Mouse (Mus musculus) forebrain, embryonic 14.5 days (tissue): ENCODE measurements around the gene Bhlhe40. TPM values are rescaled to one million over a fixed set of nuclear protein-coding genes. Genes with fewer than 3 reads are reported as not detected.

ENCODE experiments used
- ATAC-seq: fragments of 200-750 bp; cut with Nextera tagmentation; 2 replicates; pipeline ENCODE4 v1.8.0; 2017; ENCODE audit warnings: mild to moderate bottlenecking, moderate library complexity
- DNase-seq: peaks from one replicate; pipeline ENCODE4 v3.0.0-alpha.2; 2015; ENCODE audit warnings: low spot score
- H3K27ac ChIP-seq: fragments of 300-500 bp; sonication (generic); 2 replicates; pipeline ENCODE4 v1.5.1; 2014; ENCODE audit warnings: low read depth, mild to moderate bottlenecking, control low read depth, low read length, moderate library complexity
- H3K27me3 ChIP-seq: fragments of 300-500 bp; sonication (generic); replicated peaks from 2 replicates; pipeline ENCODE4 v1.6.1; 2014; ENCODE audit warnings: low read length, control low read depth, mixed read lengths; ENCODE audit not compliant: control insufficient read depth, insufficient read depth
- H3K36me3 ChIP-seq: fragments of 300-500 bp; sonication (generic); 2 replicates; pipeline ENCODE4 v1.6.1; 2014; ENCODE audit warnings: low read length, control low read depth; ENCODE audit not compliant: control insufficient read depth, insufficient read depth
- H3K4me1 ChIP-seq: fragments of 300-500 bp; sonication (generic); 2 replicates; pipeline ENCODE4 v1.6.1; 2014; ENCODE audit warnings: antibody characterized with exemption, low read length, control low read depth; ENCODE audit not compliant: control insufficient read depth, insufficient read depth
- H3K4me2 ChIP-seq: fragments of 300-500 bp; sonication (generic); 2 replicates; pipeline ENCODE4 v1.6.1; 2014; ENCODE audit warnings: mild to moderate bottlenecking, control low read depth, low read length
- H3K4me3 ChIP-seq: fragments of 300-500 bp; sonication (generic); 2 replicates; pipeline ENCODE4 v1.5.1; 2014; ENCODE audit warnings: low read depth, low read length, control low read depth
- H3K9ac ChIP-seq: fragments of 300-500 bp; sonication (generic); 2 replicates; pipeline ENCODE4 v1.6.1; 2014; ENCODE audit warnings: mild to moderate bottlenecking, low read length, control low read depth, moderate library complexity
- H3K9me3 ChIP-seq: fragments of 300-500 bp; sonication (generic); replicated peaks from 2 replicates; pipeline ENCODE4 v1.6.1; 2016; ENCODE audit warnings: low read length, control low read depth, mixed read lengths; ENCODE audit not compliant: control insufficient read depth
- WGBS: fragments of 180-500 bp; shearing (Covaris S2); extraction: QIAGEN DNeasy Blood & Tissue Kit; methylation state at CpG from one replicate; pipeline ENCODE4 v1.1.7; 2014; 5-methylcytosine and 5-hydroxymethylcytosine counted together
- polyA plus RNA-seq: library from polyadenylated mRNA; unstranded; fragments of >200 nt; fragmentation: Nextera tagmentation; extraction: Ambion mirVana; gene quantifications from 2 replicates; pipeline ENCODE4 v1.2.1, GENCODE M21; 2014

Gene Bhlhe40
- 5.0 and 6.7 TPM in 2 replicates for polyA plus RNA-seq

- H3K9ac ChIP-seq = peak within 1 kb of the TSS; percentile 71
- peak; percentile 76 for ATAC-seq
- H3K4me1 ChIP-seq = peaks cover 17% of the 10 kb centered on the region; the same call in 1 of the 2 replicates
- H3K9me3 ChIP-seq = no peaks in the 10 kb centered on the region
- DNase-seq = peak; percentile 86
- peak within 1 kb of the TSS; percentile 89 for H3K27ac ChIP-seq
- H3K27me3 ChIP-seq = no peaks in the 10 kb centered on the region
- H3K4me3 ChIP-seq = peak within 1 kb of the TSS; percentile 52
- under 1% methylated on average over 25 of the region's 43 CpGs for WGBS
- H3K4me2 ChIP-seq = peak within 1 kb of the TSS; percentile 100
- H3K36me3 ChIP-seq = 0 out of 2 replicates have a peak, but pooled peaks cover 3% of the 10 kb centered on the region
Observed at GRCm38 (mm10) chr6:108660206-108660877, at the start of gene Bhlhe40. Bhlhe40 (plus strand) TSS chr6:108660629.

GRCm38 (mm10) chr6:108611663-108612062 is 48.8 kb upstream of the Bhlhe40 start:
- Histone ChIP-seq H3K4me2 (no peak overlapping the region), H3K27ac (no peak overlapping the region), H3K4me1 (no peaks in the 10 kb centered on the region), H3K36me3 (no peaks in the 10 kb centered on the region), H3K4me3 (no peak overlapping the region), H3K27me3 (no peaks in the 10 kb centered on the region), H3K9ac (no peak overlapping the region), H3K9me3 (no peaks in the 10 kb centered on the region)
- DNase-seq (peak; percentile 23), ATAC-seq (no peak)
- WGBS = 84% methylated on average over 3 of the region's 3 CpGs

- no peaks in the 10 kb centered on the region for H3K9me3 ChIP-seq
- 91% methylated on average over 10 of the region's 10 CpGs for WGBS
- ATAC-seq = no peak
Observed at GRCm38 (mm10) chr6:108618025-108618424, 42.4 kb upstream of the Bhlhe40 start.

GRCm38 (mm10) chr6:108623028-108623565 is 37.3 kb upstream of the Bhlhe40 start:
- no peak for DNase-seq
- WGBS = 71% methylated on average over 4 of the region's 4 CpGs

More at GRCm38 (mm10) chr6:108618025-108618424, 42.4 kb upstream of the Bhlhe40 start:
- no peaks in the 10 kb centered on the region for H3K36me3 ChIP-seq
- no peak overlapping the region for H3K4me2 ChIP-seq
- H3K4me3 ChIP-seq = no peak overlapping the region
- DNase-seq = no peak
- no peak overlapping the region for H3K9ac ChIP-seq
- H3K27me3 ChIP-seq = no peaks in the 10 kb centered on the region
- no peaks in the 10 kb centered on the region for H3K4me1 ChIP-seq
- H3K27ac ChIP-seq = no peak overlapping the region

GRCm38 (mm10) chr6:108624915-108625314 is 35.5 kb upstream of the Bhlhe40 start:
- 90% methylated on average over 4 of the region's 4 CpGs for WGBS
- DNase-seq (no peak), ATAC-seq (no peak)
- no peak overlapping the region for H3K4me3 ChIP-seq
- H3K4me2 ChIP-seq = no peak overlapping the region
- no peak overlapping the region for H3K9ac ChIP-seq
- no peaks in the 10 kb centered on the region for H3K27me3 ChIP-seq
- no peak overlapping the region for H3K27ac ChIP-seq
- no peaks in the 10 kb centered on the region for H3K36me3 ChIP-seq
- H3K9me3 ChIP-seq = no peaks in the 10 kb centered on the region
- no peaks in the 10 kb centered on the region for H3K4me1 ChIP-seq

More at GRCm38 (mm10) chr6:108623028-108623565, 37.3 kb upstream of the Bhlhe40 start:
- Histone ChIP-seq H3K27ac (no peak overlapping the region), H3K4me2 (no peak overlapping the region), H3K9ac (no peak overlapping the region), H3K36me3 (no peaks in the 10 kb centered on the region), H3K9me3 (no peaks in the 10 kb centered on the region), H3K27me3 (no peaks in the 10 kb centered on the region), H3K4me3 (no peak overlapping the region), H3K4me1 (no peaks in the 10 kb centered on the region)
- ATAC-seq = no peak

DNA sequence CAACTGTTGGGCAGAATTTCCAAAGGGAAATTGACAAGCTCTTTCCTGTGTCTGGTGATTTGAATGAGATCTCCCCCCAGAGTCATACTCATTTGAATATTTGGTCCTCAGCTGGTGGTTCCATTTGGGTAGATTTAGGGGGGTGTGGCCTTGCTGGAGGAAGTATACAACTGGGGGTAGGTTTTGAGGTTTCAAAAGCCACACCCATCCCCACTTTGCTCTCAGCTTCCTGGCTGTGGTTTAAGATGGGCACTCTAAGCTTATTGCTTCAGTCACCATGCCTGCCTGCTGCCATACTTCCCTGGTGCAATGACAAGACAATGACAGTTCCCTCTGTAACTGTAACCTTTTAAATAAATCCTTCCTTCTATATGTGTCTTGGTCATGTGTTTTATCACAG is 29.7 kb upstream of the Bhlhe40 start:
- H3K27ac ChIP-seq = no peak overlapping the region
- no peaks in the 10 kb centered on the region for H3K4me1 ChIP-seq
- H3K27me3 ChIP-seq = no peaks in the 10 kb centered on the region
- ATAC-seq (no peak), DNase-seq (no peak)
- H3K9me3 ChIP-seq = no peaks in the 10 kb centered on the region
- H3K9ac ChIP-seq = no peak overlapping the region
- H3K36me3 ChIP-seq = no peaks in the 10 kb centered on the region
- no peak overlapping the region for H3K4me2 ChIP-seq
- no peak overlapping the region for H3K4me3 ChIP-seq

- DNase-seq (no peak), ATAC-seq (no peak)
Observed at GRCm38 (mm10) chr6:108638157-108638833, 22.1 kb upstream of the Bhlhe40 start.

DNA sequence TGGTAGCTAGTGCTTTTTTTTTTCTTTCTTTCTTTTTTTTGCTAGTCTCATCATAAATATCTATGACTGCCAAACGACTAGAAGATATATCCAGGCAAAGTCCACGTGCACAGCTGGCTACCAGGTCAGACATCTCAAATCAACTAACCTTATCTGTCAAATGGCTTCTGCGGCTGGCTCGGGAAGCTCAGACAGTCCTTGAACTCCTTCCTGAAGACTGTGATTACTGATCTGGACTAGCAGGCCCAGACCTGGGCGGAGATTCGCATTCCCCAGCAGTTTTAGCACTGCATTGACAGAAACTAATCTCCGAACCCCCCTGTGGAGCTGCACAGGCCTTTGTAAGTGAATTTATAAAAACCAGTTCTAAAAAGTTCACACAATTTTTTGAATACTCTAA is 18.4 kb upstream of the Bhlhe40 start:
- ATAC-seq = no peak
- DNase-seq = no peak
- Histone ChIP-seq H3K27me3 (no peaks in the 10 kb centered on the region), H3K9ac (no peak overlapping the region), H3K27ac (no peak overlapping the region), H3K9me3 (no peaks in the 10 kb centered on the region), H3K4me2 (no peak overlapping the region), H3K36me3 (no peaks in the 10 kb centered on the region), H3K4me1 (no peaks in the 10 kb centered on the region), H3K4me3 (no peak overlapping the region)
- WGBS = 78% methylated on average over 7 of the region's 7 CpGs

More at GRCm38 (mm10) chr6:108638157-108638833, 22.1 kb upstream of the Bhlhe40 start:
- Histone ChIP-seq H3K36me3 (no peaks in the 10 kb centered on the region), H3K27ac (no peak overlapping the region), H3K4me1 (no peaks in the 10 kb centered on the region), H3K9ac (no peak overlapping the region), H3K4me3 (no peak overlapping the region), H3K9me3 (no peaks in the 10 kb centered on the region), H3K27me3 (no peaks in the 10 kb centered on the region), H3K4me2 (no peak overlapping the region)
- WGBS = 91% methylated on average over 6 of the region's 6 CpGs

DNA sequence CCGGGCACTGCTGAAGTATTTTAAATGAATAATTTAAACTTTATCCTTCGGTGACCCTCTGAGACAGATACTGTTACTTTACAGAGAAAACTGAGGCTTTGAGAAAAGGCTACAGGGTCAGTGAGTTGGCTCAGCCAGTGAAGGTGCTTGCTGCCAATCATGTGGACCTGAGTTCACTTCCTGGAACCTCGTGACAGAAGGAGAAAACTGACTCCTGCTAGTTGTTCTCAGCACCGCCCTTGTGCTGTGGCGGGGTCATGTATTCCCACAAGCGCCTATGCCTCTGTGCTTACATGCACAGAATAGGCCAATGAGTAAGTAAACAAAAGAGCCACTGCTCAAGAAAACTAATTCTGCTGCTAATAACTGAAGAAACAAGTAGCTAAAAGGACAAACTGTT is 17.4 kb upstream of the Bhlhe40 start:
- Histone ChIP-seq H3K9ac (no peak overlapping the region), H3K36me3 (no peaks in the 10 kb centered on the region), H3K4me1 (no peaks in the 10 kb centered on the region), H3K27me3 (no peaks in the 10 kb centered on the region), H3K9me3 (no peaks in the 10 kb centered on the region), H3K4me2 (no peak overlapping the region), H3K27ac (no peak overlapping the region), H3K4me3 (no peak overlapping the region)
- no peak for ATAC-seq
- 69% methylated on average over 6 of the region's 6 CpGs for WGBS
- no peak for DNase-seq
